10 mouse cellular contexts compared by ENCODE assay signal in genomic region chr17:28184971-28185638, GRCm38 (mm10). TPM values are rescaled to one million over a fixed set of nuclear protein-coding genes. Genes with fewer than 3 reads are reported as not detected.
DNase-seq lines count a peak whose midpoint lies in the region; ATAC-seq lines count a peak whose summit lies in the region.
"Had no signal": no experiment of that assay in that cellular context is flagged by ENCODE, and none has a peak within 500 bp of the region (broad histone marks: within the 10 kb centered on the region; RNA-seq: fewer than 3 reads in every experiment).

No protein-coding gene starts in this region.

- no peaks in the 10 kb centered on the region for H3K27me3 ChIP-seq in limb, embryonic 13.5 days
- H3K27me3 ChIP-seq in limb, embryonic 10.5 days (ENCODE audit: low read depth, poor library complexity, severe bottlenecking), result no peaks in the 10 kb centered on the region
- no peaks in the 10 kb centered on the region for H3K27me3 ChIP-seq in liver, embryonic 15.5 days

- no peak overlapping the region for H3K4me3 ChIP-seq in limb, embryonic 13.5 days
- no peak overlapping the region for H3K4me3 ChIP-seq in limb, embryonic 10.5 days
- no peak overlapping the region for H3K4me3 ChIP-seq in liver, embryonic 15.5 days (replicated peaks)

- ATAC-seq in limb, embryonic 13.5 days (ENCODE audit: low FRiP score, low read depth), result no peak
- peak; percentile 10; the same call in 1 of the 2 replicates for ATAC-seq in granulocyte monocyte progenitor cell, adult 5-6 weeks (replicated peaks; ENCODE audit: poor library complexity, severe bottlenecking)
- ATAC-seq in liver, embryonic 15.5 days (ENCODE audit: insufficient read depth), result peak; percentile 57

- H3K9me3 ChIP-seq in limb, embryonic 13.5 days, result no peaks in the 10 kb centered on the region
- no peaks in the 10 kb centered on the region for H3K9me3 ChIP-seq in limb, embryonic 10.5 days (replicated peaks)
- H3K9me3 ChIP-seq in liver, embryonic 15.5 days (replicated peaks), result no peaks in the 10 kb centered on the region
- H3K9me3 ChIP-seq: G1E had no signal

- peaks cover 15% of the 10 kb centered on the region for H3K36me3 ChIP-seq in limb, embryonic 13.5 days
- peaks cover 28% of the 10 kb centered on the region for H3K36me3 ChIP-seq in limb, embryonic 10.5 days
- peaks cover 4% of the 10 kb centered on the region; the same call in 1 of the 2 replicates for H3K36me3 ChIP-seq in liver, embryonic 15.5 days (replicated peaks)

- H3K9ac ChIP-seq in limb, embryonic 13.5 days, result 0 out of 2 replicates have a peak overlapping the region, but pooled peaks have one; percentile 8
- H3K9ac ChIP-seq in liver, embryonic 15.5 days, result no peak overlapping the region
- H3K9ac ChIP-seq: hindbrain, embryonic 14.5 days had no signal

- H3K27ac ChIP-seq in limb, embryonic 13.5 days, result no peak overlapping the region; the same call in 1 of the 2 replicates
- no peak overlapping the region for H3K27ac ChIP-seq in limb, embryonic 10.5 days
- peak overlapping the region; percentile 41; the same call in 1 of the 2 replicates for H3K27ac ChIP-seq in liver, embryonic 15.5 days (replicated peaks)
- H3K27ac ChIP-seq: hindbrain, embryonic 14.5 days had no signal

- DNase-seq in limb, embryonic 10.5 days (ENCODE audit: low spot score), result no peak
- DNase-seq in brain, adult 2 months (ENCODE audit: low read depth, low spot score), result peak; percentile 40
- no peak for DNase-seq in urinary bladder, postnatal 4 days (ENCODE audit: low spot score in 2 of 2)
- DNase-seq in right cerebral cortex, postnatal 25 days, result no peak
- DNase-seq: kidney, postnatal 10 days had no signal

- no peak overlapping the region for H3K4me2 ChIP-seq in limb, embryonic 13.5 days (replicated peaks)
- peak overlapping the region; percentile 23; the same call in 1 of the 2 replicates for H3K4me2 ChIP-seq in liver, embryonic 15.5 days
- H3K4me2 ChIP-seq: hindbrain, embryonic 14.5 days had no signal

- WGBS in limb, embryonic 13.5 days, result 76% methylated on average over 7 of the region's 7 CpGs
- 88% methylated on average over 7 of the region's 7 CpGs for WGBS in limb, embryonic 10.5 days
- 41% methylated on average over 7 of the region's 7 CpGs for WGBS in liver, embryonic 15.5 days (ENCODE audit: insufficient replicate concordance)

- H3K4me1 ChIP-seq in limb, embryonic 13.5 days, result peaks cover 25% of the 10 kb centered on the region
- peaks cover 19% of the 10 kb centered on the region for H3K4me1 ChIP-seq in limb, embryonic 10.5 days
- H3K4me1 ChIP-seq in liver, embryonic 15.5 days (replicated peaks), result peaks cover 41% of the 10 kb centered on the region

RNA-seq across cellular contexts. Expression of gene Zfp523, which starts 8.2 kb away (rescaled TPM):
- polyA plus RNA-seq in limb, embryonic 13.5 days (2015; fragmentation: Nextera tagmentation; extraction: Ambion mirVana), result 42.2 and 43.6 TPM in 2 replicates
- polyA plus RNA-seq in limb, embryonic 10.5 days (2016; fragmentation: Nextera tagmentation; extraction: Ambion mirVana), result 33.6 and 40.2 TPM in 2 replicates
- total RNA-seq in granulocyte monocyte progenitor cell, adult 5-6 weeks (2014; fragmentation: Nextera tagmentation), result 14.5 and 20.9 TPM in 2 replicates
- 19.5 and 29.1 TPM in 2 replicates for total RNA-seq in granulocyte monocyte progenitor cell, adult 5-6 weeks (2017)
- polyA plus RNA-seq in liver, embryonic 15.5 days (2015; fragmentation: Nextera tagmentation; extraction: Ambion mirVana), result 5.8 and 6.4 TPM in 2 replicates

RNA-seq across cellular contexts. Expression of gene Def6, which starts 22.5 kb away (rescaled TPM):
- 10.8 and 12.1 TPM in 2 replicates for polyA plus RNA-seq in limb, embryonic 13.5 days (2015; fragmentation: Nextera tagmentation; extraction: Ambion mirVana)
- polyA plus RNA-seq in limb, embryonic 10.5 days (2016; fragmentation: Nextera tagmentation; extraction: Ambion mirVana), result 6.8 and 11.1 TPM in 2 replicates
- 57.9 and 67.3 TPM in 2 replicates for total RNA-seq in granulocyte monocyte progenitor cell, adult 5-6 weeks (2014; fragmentation: Nextera tagmentation)
- total RNA-seq in granulocyte monocyte progenitor cell, adult 5-6 weeks (2017), result 108 and 142 TPM in 2 replicates
- 10.4 and 10.9 TPM in 2 replicates for polyA plus RNA-seq in liver, embryonic 15.5 days (2015; fragmentation: Nextera tagmentation; extraction: Ambion mirVana)

RNA-seq across cellular contexts. Expression of gene Scube3, which starts 43.2 kb away (rescaled TPM):
- 10.3 and 11.3 TPM in 2 replicates for polyA plus RNA-seq in limb, embryonic 13.5 days (2015; fragmentation: Nextera tagmentation; extraction: Ambion mirVana)
- 10.9 and 11.0 TPM in 2 replicates for polyA plus RNA-seq in limb, embryonic 10.5 days (2016; fragmentation: Nextera tagmentation; extraction: Ambion mirVana)
- total RNA-seq in granulocyte monocyte progenitor cell, adult 5-6 weeks (2014; fragmentation: Nextera tagmentation), result not detected in 2 replicates
- total RNA-seq in granulocyte monocyte progenitor cell, adult 5-6 weeks (2017), result not detected in 2 replicates
- polyA plus RNA-seq in liver, embryonic 15.5 days (2015; fragmentation: Nextera tagmentation; extraction: Ambion mirVana), result 0.18 and 0.25 TPM in 2 replicates
- polyA plus RNA-seq: G1E had no signal

RNA-seq across cellular contexts. Expression of gene Ppard, which starts 47.4 kb away (rescaled TPM):
- 3.0 and 3.4 TPM in 2 replicates for polyA plus RNA-seq in limb, embryonic 13.5 days (2015; fragmentation: Nextera tagmentation; extraction: Ambion mirVana)
- polyA plus RNA-seq in limb, embryonic 10.5 days (2016; fragmentation: Nextera tagmentation; extraction: Ambion mirVana), result 1.9 and 2.3 TPM in 2 replicates
- total RNA-seq in granulocyte monocyte progenitor cell, adult 5-6 weeks (2014; fragmentation: Nextera tagmentation), result 8.4 and 8.8 TPM in 2 replicates
- total RNA-seq in granulocyte monocyte progenitor cell, adult 5-6 weeks (2017), result 0.34 and 5.6 TPM in 2 replicates
- polyA plus RNA-seq in liver, embryonic 15.5 days (2015; fragmentation: Nextera tagmentation; extraction: Ambion mirVana), result 0.86 and 0.89 TPM in 2 replicates
